Mouse (Mus musculus): ENCODE results near the gene Frmpd2.

GRCm38 (mm10) chr14:33532792-33533191, 61.3 kb downstream of the Frmpd2 start:
- TF ChIP-seq CTCF (IDR thresholded peaks at IDR 0.05; ENCODE audit: low read depth, low read length), result no peak
- no peak for TF ChIP-seq EP300 (IDR thresholded peaks at IDR 0.05; ENCODE audit: insufficient read depth, low read depth, low read length)
- TF ChIP-seq POLR2A (IDR thresholded peaks at IDR 0.05; ENCODE audit: insufficient read depth, low read length), result no peak

All from ES-Bruce4 (cell line).